Mouse (Mus musculus): ENCODE measurements around the gene Gm6217.
"Not testable (repeated sequence)": the region's sequence is repeated elsewhere in the genome, so short reads cannot be mapped to it uniquely, and the experiment has no call there.

The Gm6217 gene

DNA sequence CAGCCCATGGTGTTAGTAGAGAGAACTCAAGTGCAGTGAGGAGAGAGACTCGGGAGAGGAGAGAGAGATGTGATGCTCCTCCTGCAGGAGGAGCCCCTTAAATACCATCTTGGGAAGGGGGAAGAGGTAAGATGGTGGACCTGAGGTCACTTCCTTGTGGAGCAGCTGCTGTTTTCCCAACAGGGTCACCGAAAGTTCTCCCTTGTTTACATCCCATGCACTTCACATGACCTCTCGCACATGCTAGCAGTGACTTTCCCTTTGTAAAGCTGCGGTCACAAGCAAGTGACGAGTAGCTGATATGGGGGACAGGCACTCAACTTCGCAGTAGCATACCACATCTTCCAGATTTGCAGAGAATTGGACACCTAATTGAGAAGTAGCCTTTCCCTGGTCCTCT is at the start of gene Gm6217:
TSS of gene Gm6217 (minus strand) at position 74 of the 400 bp plus-strand sequence.
- not testable (repeated sequence) for DNase-seq

DNA sequence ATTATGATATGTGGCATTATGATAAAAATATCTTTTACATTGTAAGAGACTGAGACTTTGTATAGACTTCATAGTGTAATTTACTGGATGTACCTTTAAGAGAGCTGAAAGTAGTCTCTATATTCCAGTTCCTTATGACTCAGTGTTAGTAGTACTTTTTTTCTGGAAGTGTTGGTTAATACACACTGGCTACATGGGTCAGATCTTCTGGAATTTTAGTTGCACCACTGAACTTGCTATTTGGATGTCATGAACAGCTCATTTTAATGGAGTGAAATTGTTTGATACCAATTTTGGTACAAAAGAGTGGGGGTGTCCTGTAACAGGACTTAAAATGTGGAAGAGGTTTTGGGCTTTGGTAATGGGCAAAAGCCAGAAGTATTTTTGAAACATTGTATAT is 46.6 kb upstream of the Gm6217 start:
- no peak for DNase-seq

DNA sequence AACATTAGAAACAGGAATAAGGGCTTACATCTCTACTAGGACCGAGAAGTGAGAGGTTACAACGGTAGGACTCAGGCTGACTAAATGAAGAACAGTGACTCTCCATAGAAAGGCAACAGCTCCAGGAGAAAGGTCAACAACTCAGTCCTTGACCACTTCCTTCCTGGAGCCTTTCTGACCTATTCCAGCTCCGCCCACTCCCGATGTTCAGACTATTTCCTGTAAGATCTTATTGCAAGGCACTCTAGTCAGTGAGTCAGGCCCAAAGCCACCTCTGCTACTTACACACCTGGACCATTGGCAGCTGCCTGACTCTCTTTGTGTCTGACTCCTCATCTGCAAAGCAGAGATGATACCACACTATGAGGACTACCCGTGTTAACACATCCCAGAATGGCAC is 44.6 kb upstream of the Gm6217 start:
- DNase-seq: no peak

DNA sequence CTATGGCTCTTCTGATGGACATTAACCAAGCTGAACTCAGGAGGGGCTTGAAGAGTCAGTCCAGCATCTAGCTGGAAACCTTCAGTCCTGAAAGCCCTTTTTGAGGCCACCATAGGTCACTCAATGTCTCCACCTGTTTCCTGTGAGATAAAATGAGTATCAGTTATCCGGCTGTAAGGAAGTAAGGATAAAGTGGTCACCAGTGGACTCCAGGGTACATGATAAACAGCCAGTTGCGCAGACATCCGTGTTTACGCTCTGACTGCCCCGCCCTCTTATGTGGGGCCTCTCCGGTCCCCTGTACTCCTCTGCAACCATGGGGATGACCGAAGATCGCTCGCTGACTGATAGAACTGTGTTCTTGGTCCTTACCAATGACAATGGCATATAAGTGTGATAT is 43.1 kb upstream of the Gm6217 start:
- DNase-seq: no peak

DNA sequence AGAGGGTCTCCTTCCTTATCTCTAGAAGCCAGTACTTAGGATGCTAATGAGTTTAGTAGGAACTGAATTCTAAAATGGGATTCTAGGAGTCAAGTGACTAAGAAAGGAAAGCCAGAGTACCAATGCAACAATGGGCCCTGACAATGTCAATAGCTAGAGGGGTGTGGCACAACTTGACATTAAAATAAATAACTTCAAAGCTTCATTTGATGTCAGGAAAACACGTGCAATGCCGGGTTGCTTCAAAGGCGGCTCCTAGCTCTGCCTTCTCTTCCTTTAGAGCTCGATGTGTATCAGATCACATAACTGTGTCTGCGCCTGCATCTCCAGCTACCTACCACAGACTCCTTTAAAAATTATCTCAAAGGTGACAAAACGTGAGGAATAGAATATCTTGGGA is 42.7 kb upstream of the Gm6217 start:
- DNase-seq: no peak

DNA sequence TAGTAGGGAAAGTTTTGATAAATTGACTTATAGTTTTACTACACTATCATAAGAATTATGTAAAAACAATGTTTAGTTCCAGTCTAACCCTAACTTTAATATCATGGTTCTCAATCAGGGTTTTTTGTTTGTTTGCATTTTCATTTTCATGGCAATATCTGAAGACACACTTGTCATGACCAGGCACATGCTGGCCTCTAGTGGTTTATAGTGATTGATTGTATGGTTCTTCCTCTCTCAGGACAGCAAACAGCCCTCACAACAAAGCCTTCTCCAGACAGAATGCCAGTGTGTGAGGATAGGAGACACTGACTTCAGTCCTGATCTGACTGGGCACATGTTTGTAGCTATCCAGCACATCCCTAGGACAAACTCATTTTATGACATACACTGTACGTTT is 42.0 kb upstream of the Gm6217 start:
- DNase-seq: no peak

DNA sequence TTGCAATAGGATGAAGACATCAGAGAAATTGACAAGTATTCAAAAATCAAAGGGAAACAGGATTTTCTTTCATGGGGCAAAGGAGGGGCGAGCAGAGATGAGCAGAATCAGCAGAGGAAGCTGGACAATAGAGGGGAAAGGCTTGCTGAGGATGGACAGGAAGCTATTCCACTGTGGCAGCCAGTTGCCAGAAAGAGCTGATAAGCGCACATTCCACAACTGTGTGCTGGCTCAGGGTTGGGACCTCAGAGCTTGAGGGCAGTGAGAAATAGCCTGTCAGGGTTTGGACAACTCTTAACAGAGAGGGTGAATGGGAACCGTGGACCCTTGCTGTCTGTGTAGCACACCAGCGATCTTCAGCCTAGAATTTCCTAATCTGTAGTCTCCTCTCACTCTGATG is 40.8 kb upstream of the Gm6217 start:
- no peak for DNase-seq

DNA sequence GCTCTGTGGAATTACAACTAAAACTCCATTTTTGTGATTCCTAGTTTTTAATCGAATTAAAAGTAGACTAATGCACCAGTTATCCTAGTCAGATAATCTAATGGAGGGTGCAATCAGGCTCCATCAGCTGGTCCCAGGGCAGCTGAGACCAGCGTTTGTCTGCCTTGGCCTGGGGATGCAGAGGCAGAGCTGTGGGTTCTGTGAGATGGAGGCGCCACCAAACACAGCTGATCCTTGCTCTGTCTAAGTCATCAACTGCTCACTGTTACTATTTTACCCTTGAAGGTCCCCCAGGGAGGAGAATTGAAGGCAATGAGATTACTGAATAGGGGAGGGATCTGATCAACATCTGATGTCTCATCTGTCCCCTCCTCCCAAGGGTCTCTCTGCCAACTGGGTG is 35.2 kb upstream of the Gm6217 start:
- DNase-seq: no peak

DNA sequence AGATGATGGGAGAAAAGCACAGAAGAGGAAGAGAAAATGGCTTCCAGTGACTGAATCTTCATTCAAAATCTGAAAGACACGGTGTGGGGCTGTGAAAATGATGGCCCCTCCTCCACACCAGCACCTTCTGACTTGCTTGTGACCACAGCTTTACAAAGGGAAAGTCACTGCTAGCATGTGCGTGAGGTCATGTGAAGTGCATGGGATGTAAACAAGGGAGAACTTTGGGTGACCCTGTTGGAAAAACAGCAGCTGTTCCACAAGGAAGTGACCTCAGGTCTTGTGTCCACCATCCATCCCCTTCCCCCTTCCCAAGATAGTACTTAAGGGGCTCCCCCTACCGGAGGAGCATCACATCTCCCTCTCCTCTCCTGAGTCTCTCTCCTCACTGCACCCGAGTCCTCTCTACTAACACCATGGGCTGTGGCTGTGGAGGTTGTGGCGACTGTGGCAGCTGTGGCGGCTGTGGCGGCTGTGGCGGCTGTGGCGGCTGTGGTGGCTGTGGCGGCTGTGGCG is 28.7 kb upstream of the Gm6217 start, which contains the start of gene Gm47955:
TSS of gene Gm47955 (plus strand) at position 417 of the 516 bp plus-strand sequence.
- no peak for DNase-seq

DNA sequence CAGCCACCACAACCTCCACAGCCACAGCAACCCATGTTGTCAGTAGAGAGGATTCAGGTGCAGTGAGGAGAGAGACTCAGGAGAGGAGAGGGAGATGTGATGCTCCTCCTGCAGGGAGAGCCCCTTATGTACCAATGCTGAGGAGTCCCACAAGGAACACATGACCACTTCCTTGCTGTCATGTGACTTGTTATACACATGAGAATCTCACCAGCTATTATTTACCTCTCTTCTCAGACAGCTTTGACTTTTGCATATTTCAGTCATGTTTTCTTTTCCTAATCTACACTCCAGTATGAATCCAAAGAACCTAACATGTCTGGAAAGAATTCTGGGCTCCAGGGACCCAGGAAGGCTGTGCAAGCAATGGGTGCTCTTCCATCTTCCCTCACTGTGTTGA is 24.7 kb upstream of the Gm6217 start, which contains the start of gene Gm7544:
TSS of gene Gm7544 (minus strand) at position 101 of the 400 bp plus-strand sequence.
- DNase-seq: not testable (repeated sequence)

DNA sequence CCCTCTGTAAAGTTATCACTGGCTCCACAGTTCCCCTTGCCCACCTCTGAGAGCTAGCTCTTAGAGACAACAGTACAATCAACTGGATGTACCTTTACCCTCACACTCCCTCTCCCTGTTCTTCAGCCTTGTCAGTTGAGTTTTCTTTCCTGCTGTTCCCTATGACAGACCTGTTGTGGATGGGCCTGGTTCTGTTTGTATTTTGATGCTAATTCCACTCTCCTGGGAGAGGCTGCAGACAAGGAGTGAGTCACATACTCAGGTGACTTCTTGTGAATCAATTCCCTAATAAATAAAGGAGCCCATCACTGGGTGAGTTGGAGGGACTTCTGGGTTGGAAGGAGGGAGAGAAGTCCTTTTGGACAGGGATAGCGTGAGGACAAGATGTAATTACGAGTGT is 17.4 kb upstream of the Gm6217 start:
- DNase-seq: no peak

DNA sequence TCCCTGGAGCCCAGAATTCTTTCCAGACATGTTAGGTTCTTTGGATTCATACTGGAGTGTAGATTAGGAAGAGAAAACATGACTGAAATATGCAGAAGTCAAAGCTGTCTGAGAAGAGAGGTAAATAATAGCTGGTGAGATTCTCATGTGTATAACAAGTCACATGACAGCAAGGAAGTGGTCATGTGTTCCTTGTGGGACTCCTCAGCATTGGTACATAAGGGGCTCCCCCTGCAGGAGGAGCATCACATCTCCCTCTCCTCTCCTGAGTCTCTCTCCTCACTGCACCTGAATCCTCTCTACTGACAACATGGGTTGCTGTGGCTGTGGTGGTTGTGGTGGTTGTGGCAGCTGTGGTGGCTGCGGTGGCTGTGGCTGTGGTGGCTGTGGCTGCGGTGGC is 14.8 kb upstream of the Gm6217 start:
- not testable (repeated sequence) for DNase-seq

DNA sequence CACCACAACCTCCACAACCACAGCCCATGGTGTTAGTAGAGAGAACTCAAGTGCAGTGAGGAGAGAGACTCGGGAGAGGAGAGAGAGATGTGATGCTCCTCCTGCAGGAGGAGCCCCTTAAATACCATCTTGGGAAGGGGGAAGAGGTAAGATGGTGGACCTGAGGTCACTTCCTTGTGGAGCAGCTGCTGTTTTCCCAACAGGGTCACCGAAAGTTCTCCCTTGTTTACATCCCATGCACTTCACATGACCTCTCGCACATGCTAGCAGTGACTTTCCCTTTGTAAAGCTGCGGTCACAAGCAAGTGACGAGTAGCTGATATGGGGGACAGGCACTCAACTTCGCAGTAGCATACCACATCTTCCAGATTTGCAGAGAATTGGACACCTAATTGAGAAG is 12.1 kb upstream of the Gm6217 start, which contains the start of gene A030003K21Rik:
TSS of gene A030003K21Rik (minus strand) at position 94 of the 400 bp plus-strand sequence.
- not testable (repeated sequence) for DNase-seq

DNA sequence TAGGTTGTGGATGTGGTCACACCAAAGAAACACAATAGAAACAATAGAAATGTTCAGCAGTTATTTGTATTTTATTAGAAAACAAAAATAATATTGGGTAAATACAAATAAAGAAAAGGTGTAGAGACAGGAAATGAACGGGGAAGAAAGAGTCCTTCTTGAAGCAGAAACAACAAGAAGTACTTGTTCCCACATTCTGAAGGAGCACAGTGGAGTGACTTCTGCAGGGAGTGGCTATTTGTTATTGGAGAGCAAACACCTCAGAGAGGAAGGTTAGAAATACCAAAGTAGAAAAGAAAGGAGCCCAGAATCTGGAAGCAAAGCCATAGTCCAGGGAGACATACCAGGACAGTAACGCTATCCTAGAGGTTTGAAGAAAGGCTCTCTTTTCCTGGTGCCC is 11.3 kb upstream of the Gm6217 start:
- DNase-seq: not testable (repeated sequence)

DNA sequence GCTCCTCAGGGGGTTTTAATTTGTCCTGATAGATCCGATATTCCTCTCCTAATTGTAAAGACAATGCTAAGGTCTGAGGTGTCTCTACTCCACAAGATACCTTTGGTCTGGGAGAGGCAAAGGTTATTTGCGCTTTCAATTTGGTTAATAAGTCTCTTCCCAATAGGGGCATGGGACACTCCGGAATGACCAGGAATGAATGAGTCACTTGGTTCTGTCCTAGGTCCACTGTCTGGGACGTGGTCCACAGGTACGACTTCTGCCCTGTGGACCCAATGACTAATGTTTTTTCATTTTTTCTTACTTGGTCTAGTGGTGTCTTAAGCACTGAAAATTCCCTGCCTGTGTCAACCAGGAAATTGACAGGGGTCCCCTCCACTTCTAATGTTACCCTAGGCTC is 7.5 kb upstream of the Gm6217 start:
- no peak for DNase-seq

DNA sequence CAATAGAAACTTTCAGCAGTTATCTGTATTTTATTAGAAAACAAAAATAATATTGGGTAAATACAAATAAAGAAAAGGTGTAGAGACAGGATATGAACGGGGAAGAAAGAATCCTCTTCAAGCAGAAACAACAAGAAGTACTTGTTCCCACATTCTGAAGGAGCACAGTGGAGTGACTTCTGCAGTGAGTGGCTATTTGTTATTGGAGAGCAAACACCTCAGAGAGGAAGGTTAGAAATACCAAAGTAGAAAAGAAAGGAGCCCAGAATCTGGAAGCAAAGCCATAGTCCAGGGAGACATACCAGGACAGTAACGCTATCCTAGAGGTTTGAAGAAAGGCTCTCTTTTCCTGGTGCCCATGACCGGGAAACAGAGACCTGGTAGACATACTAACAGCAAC is 641 bp downstream of the Gm6217 start:
- DNase-seq: not testable (repeated sequence)

DNA sequence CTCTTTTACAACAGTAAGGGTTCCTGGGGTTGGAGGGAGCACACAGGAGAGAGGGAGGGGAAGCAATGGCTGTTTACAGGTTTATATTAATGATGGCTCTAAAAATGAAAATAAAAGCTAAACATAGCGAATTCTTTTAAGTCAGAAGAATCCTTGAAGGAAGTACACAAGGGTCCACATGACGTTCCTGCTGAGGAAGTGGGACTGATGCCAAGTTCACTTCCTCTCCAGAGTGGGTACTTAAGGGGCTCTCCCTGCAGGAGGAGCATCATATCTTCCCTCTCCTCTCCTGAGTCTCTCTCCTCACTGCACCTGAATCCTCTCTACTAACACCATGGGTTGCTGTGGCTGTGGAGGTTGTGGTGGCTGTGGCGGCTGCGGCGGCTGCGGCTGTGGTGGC is 6.5 kb downstream of the Gm6217 start, which contains the start of gene A030014E15Rik:
TSS of gene A030014E15Rik (plus strand) at position 268 of the 400 bp plus-strand sequence.
- DNase-seq: no peak

DNA sequence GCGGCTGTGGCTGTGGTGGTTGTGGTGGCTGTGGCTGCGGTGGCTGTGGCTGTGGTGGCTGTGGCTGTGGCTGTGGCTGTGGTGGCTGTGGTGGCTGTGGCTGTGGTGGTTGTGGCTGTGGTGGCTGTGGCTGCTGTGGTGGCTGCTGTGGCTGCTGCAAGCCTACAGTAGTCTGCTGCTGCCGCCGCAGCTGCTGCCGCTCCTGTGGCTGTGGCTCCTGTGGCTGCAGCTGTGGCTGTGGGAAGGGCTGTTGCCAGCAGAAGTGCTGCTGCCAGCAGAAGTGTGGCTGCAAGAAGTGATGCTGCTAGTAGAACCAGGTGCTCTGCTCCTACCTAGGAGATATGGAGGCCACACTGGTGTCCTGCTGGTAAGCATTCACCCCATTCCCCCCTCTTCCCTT is 17.8 kb downstream of the Gm6217 start:
- DNase-seq: not testable (repeated sequence)

DNA sequence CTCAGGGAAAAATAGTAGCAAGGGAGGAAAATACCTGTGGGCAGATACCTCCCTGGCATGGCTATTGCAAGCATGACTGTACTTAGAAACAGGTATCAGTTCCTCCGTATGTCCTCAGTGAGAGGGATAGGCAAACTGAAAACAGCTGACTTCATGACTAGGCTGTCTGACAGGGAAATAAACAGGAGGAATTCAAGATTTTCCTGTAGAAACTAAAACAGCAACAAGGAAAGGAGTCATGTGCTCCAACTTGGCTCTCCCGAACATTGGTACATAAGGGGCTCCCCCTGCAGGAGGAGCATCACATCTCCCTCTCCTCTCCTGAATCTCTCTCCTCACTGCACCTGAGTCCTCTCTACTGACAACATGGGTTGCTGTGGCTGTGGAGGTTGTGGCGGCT is 18.2 kb downstream of the Gm6217 start, which contains the start of gene A030005L19Rik:
TSS of gene A030005L19Rik (plus strand) at position 301 of the 400 bp plus-strand sequence.
- no peak for DNase-seq

DNA sequence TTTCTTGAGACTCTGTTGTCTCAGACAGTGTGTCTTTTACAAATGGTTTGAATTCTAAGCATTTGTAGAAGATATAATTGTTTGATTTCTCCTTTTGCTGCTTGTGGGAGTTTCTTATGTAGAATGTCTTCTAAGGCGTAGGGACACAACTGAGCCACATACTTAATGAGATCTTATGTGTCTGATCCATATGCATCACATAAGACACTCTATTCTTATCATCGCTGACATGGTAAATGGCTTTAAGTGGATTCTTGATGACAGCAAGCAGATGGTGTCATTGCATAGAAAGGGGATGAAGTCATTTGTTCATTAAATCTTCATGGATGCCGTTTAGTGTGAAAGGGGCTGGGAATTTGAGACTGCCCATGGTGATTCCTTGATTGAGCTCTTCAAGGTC is 25.3 kb downstream of the Gm6217 start:
- DNase-seq: no peak

DNA sequence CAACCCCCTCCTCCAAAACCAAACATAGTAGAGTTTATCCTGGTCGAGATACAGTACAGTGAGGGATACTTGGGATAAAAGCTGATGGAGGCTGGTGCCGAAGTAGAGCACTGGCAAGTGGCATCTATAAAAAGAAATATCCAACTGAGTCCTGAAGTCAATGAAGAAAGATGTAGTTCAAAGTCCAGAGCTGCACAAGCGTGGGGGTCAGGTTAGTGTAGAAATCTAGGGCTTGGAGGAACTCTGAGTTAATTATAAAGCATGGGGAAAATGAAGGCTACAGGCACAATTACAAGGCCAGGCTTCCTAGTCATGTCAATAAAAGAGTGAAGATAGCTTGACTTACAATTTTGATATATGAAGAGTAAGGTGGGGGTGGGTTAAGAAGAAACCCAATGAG is 30.0 kb downstream of the Gm6217 start:
- no peak for DNase-seq

DNA sequence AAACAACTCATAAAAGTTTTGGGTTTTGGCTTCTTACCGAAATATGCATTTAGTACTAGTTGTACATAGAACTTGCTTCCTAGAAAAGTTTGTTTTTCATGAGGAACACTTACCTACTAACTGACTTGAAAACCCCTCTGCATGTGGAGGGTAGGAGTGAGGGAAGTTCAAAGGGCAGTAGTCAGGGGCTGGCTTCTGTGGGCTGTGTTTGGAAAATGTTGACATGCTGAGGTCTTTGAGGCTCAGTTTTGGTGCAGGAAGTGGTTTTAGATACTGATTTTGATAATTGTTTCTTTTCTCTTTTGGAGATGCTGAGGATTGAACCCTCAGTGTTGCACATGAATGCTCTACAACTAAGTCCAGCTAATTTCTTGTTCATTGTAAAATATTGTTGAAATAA is 30.6 kb downstream of the Gm6217 start:
- DNase-seq: no peak

DNA sequence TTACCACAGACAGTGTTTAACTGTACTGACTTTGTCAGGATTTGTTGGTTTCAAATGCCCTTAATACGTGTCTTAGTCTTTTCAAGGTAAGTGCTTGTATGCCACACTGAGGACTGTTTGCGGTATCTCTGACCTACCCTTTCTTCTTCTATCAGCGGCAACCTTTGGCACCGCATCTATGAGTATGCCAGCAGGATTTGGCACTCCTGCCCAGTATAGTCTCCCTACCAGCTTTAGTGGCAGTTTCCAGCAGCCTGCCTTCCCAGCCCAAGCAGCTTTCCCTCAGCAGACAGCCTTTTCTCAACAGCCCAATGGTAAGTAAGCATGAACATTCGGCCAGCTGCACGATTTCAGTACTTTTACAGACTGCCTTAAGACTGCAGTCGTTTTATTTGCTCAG is 37.9 kb downstream of the Gm6217 start:
- DNase-seq: no peak

Data from right cerebral cortex, postnatal 4 days (tissue).